Mouse (Mus musculus): ENCODE data around the gene Ric1. TPM values are rescaled to one million over a fixed set of nuclear protein-coding genes. Genes with fewer than 3 reads are reported as not detected.

Gene Ric1
- total and polyA plus RNA-seq, 2 experiments from 2014 or later = 13.8 to 37.4 TPM

- Histone ChIP-seq H3K4me3 (ENCODE audit: low read depth, low read length) (no peak overlapping the region), H3K4me1 (ENCODE audit: insufficient read depth, low read length) (no peaks in the 10 kb centered on the region), H3K27me3 (ENCODE audit: insufficient read depth, low read length) (no peaks in the 10 kb centered on the region), H3K9me3 (ENCODE audit: low read length) (no peaks in the 10 kb centered on the region), H3K36me3 (ENCODE audit: insufficient read depth, low read length) (no peaks in the 10 kb centered on the region), H3K4me2 (ENCODE audit: low read depth, low read length, poor library complexity, severe bottlenecking) (no peak overlapping the region), H3K27ac (ENCODE audit: low read depth, low read length) (no peak overlapping the region), H3K9ac (replicated peaks; ENCODE audit: low read length, poor library complexity, severe bottlenecking) (no peak overlapping the region)
- no peak for ATAC-seq (ENCODE audit: low FRiP score)
- TF ChIP-seq CTCF (IDR thresholded peaks at IDR 0.05) = no peak
- WGBS = 70% methylated on average over 6 of the region's 6 CpGs
- DNase-seq (ENCODE audit: low spot score) = no peak
Observed at GRCm38 (mm10) chr19:29481578-29481977, 40.5 kb upstream of the Ric1 start.

- no peaks in the 10 kb centered on the region for H3K27me3 ChIP-seq (ENCODE audit: insufficient read depth, low read length)
- no peak for TF ChIP-seq CTCF (IDR thresholded peaks at IDR 0.05)
- no peak overlapping the region for H3K9ac ChIP-seq (replicated peaks; ENCODE audit: low read length, poor library complexity, severe bottlenecking)
- H3K4me3 ChIP-seq (ENCODE audit: low read depth, low read length) = no peak overlapping the region
- 73% methylated on average over 5 of the region's 5 CpGs for WGBS
- H3K4me1 ChIP-seq (ENCODE audit: insufficient read depth, low read length) = no peaks in the 10 kb centered on the region
- H3K27ac ChIP-seq (ENCODE audit: low read depth, low read length) = no peak overlapping the region
- H3K9me3 ChIP-seq (ENCODE audit: low read length) = no peaks in the 10 kb centered on the region
- no peak for DNase-seq (ENCODE audit: low spot score)
- H3K4me2 ChIP-seq (ENCODE audit: low read depth, low read length, poor library complexity, severe bottlenecking) = no peak overlapping the region
- no peaks in the 10 kb centered on the region for H3K36me3 ChIP-seq (ENCODE audit: insufficient read depth, low read length)
- no peak for ATAC-seq (ENCODE audit: low FRiP score)
Observed at GRCm38 (mm10) chr19:29482148-29482547, 39.9 kb upstream of the Ric1 start.

GRCm38 (mm10) chr19:29482637-29483036, 39.4 kb upstream of the Ric1 start:
- Histone ChIP-seq H3K4me3 (ENCODE audit: low read depth, low read length) (no peak overlapping the region), H3K9ac (replicated peaks; ENCODE audit: low read length, poor library complexity, severe bottlenecking) (no peak overlapping the region), H3K36me3 (ENCODE audit: insufficient read depth, low read length) (no peaks in the 10 kb centered on the region), H3K9me3 (ENCODE audit: low read length) (no peaks in the 10 kb centered on the region), H3K4me1 (ENCODE audit: insufficient read depth, low read length) (no peaks in the 10 kb centered on the region), H3K27ac (ENCODE audit: low read depth, low read length) (no peak overlapping the region), H3K27me3 (ENCODE audit: insufficient read depth, low read length) (no peaks in the 10 kb centered on the region), H3K4me2 (ENCODE audit: low read depth, low read length, poor library complexity, severe bottlenecking) (no peak overlapping the region)
- ATAC-seq (ENCODE audit: low FRiP score) (no peak), DNase-seq (ENCODE audit: low spot score) (no peak)
- 33% methylated on average over 3 of the region's 3 CpGs for WGBS
- TF ChIP-seq CTCF (IDR thresholded peaks at IDR 0.05) = no peak

- Histone ChIP-seq H3K27ac (ENCODE audit: low read depth, low read length) (no peak overlapping the region), H3K9me3 (ENCODE audit: low read length) (no peaks in the 10 kb centered on the region), H3K36me3 (ENCODE audit: insufficient read depth, low read length) (no peaks in the 10 kb centered on the region), H3K27me3 (ENCODE audit: insufficient read depth, low read length) (no peaks in the 10 kb centered on the region), H3K4me2 (ENCODE audit: low read depth, low read length, poor library complexity, severe bottlenecking) (no peak overlapping the region), H3K4me3 (ENCODE audit: low read depth, low read length) (no peak overlapping the region), H3K4me1 (ENCODE audit: insufficient read depth, low read length) (no peaks in the 10 kb centered on the region), H3K9ac (replicated peaks; ENCODE audit: low read length, poor library complexity, severe bottlenecking) (no peak overlapping the region)
- WGBS = 82% methylated on average over 2 of the region's 2 CpGs
- no peak for DNase-seq (ENCODE audit: low spot score)
- no peak for TF ChIP-seq CTCF (IDR thresholded peaks at IDR 0.05)
- ATAC-seq (ENCODE audit: low FRiP score) = no peak
Observed at GRCm38 (mm10) chr19:29483386-29483785, 38.7 kb upstream of the Ric1 start.

- Histone ChIP-seq H3K4me2 (ENCODE audit: low read depth, low read length, poor library complexity, severe bottlenecking) (no peak overlapping the region), H3K4me1 (ENCODE audit: insufficient read depth, low read length) (no peaks in the 10 kb centered on the region), H3K9ac (replicated peaks; ENCODE audit: low read length, poor library complexity, severe bottlenecking) (no peak overlapping the region), H3K4me3 (ENCODE audit: low read depth, low read length) (no peak overlapping the region), H3K27ac (ENCODE audit: low read depth, low read length) (no peak overlapping the region), H3K27me3 (ENCODE audit: insufficient read depth, low read length) (no peaks in the 10 kb centered on the region), H3K36me3 (ENCODE audit: insufficient read depth, low read length) (no peaks in the 10 kb centered on the region), H3K9me3 (ENCODE audit: low read length) (no peaks in the 10 kb centered on the region)
- WGBS = 75% methylated on average over 2 of the region's 2 CpGs
- DNase-seq (ENCODE audit: low spot score) (no peak), ATAC-seq (ENCODE audit: low FRiP score) (no peak)
- no peak for TF ChIP-seq CTCF (IDR thresholded peaks at IDR 0.05)
Observed at GRCm38 (mm10) chr19:29484537-29484936, 37.5 kb upstream of the Ric1 start.

- H3K4me1 ChIP-seq (ENCODE audit: insufficient read depth, low read length) = no peaks in the 10 kb centered on the region
- 94% methylated on average over 3 of the region's 3 CpGs for WGBS
- H3K27me3 ChIP-seq (ENCODE audit: insufficient read depth, low read length) = no peaks in the 10 kb centered on the region
- no peak overlapping the region for H3K4me3 ChIP-seq (ENCODE audit: low read depth, low read length)
- DNase-seq (ENCODE audit: low spot score) (no peak), ATAC-seq (ENCODE audit: low FRiP score) (no peak)
- no peak for TF ChIP-seq CTCF (IDR thresholded peaks at IDR 0.05)
- H3K27ac ChIP-seq (ENCODE audit: low read depth, low read length) = no peak overlapping the region
- no peaks in the 10 kb centered on the region for H3K9me3 ChIP-seq (ENCODE audit: low read length)
- H3K36me3 ChIP-seq (ENCODE audit: insufficient read depth, low read length) = no peaks in the 10 kb centered on the region
- H3K4me2 ChIP-seq (ENCODE audit: low read depth, low read length, poor library complexity, severe bottlenecking) = no peak overlapping the region
- no peak overlapping the region for H3K9ac ChIP-seq (replicated peaks; ENCODE audit: low read length, poor library complexity, severe bottlenecking)
Observed at GRCm38 (mm10) chr19:29485257-29485948, 36.7 kb upstream of the Ric1 start.
